Mouse (Mus musculus) MN1 (cell line): ENCODE measurements around the gene Tsc22d3.
A peak's percentile ranks its signal among the peaks of the same experiment; 100 is the strongest.
"Not testable (repeated sequence)": the region's sequence is repeated elsewhere in the genome, so short reads cannot be mapped to it uniquely, and the experiment has no call there.

Source experiments
- DNase-seq: peaks from one replicate; pipeline ENCODE4 v3.0.0-alpha.2; 2016; ENCODE audit warnings: low spot score

Gene Tsc22d3

DNA sequence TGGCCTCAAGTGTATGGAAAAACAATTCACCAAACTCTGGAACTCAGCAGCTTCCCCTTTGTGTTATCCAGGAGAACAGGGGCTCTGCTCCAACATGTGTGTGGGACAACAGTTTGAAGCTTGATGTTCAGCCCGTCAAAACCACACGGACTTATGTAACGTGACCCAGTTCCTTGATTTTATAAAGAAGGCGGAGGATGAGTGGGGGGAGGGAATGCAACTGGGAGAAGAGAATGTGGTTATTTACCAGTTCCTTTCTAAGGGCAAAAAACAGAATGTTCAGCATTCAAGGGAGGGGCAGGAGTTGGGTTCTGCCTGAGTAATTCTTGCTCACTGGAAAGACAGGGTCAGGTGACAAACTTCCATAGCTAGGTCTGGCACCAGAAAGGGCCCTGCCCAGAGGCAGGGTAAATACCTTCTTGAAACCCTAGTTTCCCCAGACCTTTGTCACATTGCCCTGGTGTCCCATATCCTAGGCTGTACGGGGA, 71.3 kb downstream of the Tsc22d3 start:
- DNase-seq, result no peak

DNA sequence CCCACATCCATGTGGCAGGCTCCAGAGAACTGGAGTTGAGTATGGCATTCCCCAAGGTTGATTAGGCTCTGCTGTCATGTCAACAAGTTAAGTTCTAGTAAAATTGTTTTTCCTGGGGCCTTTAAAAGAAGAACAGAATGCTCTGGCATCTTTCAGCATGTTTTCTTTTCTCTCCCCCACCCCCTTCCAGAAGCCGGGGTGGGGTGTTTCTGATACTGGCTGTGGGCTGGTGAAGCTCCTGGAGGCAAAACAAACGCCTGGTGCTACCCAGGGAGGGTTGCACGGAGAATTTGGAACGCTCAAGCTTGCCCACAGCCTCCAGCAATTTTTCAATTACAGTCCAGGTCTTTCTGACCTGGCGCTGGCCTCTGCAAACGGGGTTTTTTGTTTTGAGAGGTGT, 73.2 kb downstream of the Tsc22d3 start:
- no peak for DNase-seq

DNA sequence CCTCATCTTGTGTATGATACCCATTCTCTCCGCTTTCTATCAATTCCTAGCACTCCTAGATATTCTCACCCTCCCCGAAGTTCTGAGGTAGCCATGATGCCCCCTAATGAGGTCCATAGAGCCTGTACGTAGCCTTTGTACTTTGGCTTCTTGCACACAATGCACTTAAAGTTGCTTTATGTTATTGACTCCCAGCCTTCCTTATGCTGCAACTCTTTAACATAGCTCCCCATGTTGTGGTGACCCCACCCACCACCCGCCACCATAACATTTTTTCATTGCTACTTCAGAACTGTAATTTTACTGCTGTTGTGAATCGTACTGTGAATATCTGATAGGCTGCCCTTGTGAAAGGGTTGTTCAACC, 74.2 kb downstream of the Tsc22d3 start:
- DNase-seq, result no peak

DNA sequence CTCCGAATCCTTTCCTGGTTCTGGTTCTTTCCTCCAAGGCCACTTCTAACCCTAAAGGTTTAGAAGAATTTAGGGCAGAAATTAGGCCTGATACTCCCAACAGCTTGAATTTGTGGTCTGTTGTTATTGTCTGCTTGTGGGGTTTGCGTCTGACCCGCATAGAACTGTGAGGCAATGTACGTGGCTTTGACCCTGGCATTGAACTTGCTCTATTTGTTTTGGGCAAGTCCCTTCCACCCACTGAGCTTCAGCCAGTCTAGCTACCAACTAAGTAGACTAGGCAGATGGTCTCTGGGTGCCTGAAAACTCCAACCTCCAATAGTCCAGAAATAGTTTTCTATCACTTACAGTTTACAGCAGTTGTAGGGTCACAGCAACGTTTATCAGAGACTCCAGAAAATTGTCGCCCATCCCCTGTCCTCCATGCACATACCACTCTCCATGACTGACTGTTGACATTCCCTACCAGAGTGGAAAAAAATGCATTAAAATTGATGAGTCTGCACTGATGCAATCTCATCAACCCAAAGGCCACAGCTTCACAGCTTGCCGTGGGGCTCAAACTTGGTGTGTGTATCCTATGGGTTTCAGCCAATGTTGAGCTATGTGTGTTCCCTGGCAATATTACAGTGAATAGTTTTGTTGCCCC, 74.7 kb downstream of the Tsc22d3 start:
- no peak for DNase-seq

DNA sequence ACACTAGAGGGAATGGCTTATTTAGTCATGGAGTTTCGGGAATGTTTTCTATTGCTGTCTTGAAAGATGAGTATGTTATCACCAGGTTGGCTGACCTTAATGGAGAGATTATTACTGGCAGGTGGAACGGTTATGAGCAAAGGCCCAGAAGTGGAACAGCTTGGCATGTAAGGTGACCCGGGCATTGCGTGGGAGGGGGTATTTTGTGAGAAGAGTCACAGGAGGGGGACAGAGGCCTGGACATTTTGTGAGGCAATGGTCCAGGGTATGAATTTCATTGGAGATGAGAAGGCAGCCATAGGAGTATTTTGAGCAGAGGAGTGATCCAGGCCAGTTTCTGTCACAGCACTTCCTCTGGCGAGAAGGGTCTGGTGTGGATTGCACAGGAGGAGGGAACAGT, 76.2 kb downstream of the Tsc22d3 start:
- DNase-seq, result no peak

DNA sequence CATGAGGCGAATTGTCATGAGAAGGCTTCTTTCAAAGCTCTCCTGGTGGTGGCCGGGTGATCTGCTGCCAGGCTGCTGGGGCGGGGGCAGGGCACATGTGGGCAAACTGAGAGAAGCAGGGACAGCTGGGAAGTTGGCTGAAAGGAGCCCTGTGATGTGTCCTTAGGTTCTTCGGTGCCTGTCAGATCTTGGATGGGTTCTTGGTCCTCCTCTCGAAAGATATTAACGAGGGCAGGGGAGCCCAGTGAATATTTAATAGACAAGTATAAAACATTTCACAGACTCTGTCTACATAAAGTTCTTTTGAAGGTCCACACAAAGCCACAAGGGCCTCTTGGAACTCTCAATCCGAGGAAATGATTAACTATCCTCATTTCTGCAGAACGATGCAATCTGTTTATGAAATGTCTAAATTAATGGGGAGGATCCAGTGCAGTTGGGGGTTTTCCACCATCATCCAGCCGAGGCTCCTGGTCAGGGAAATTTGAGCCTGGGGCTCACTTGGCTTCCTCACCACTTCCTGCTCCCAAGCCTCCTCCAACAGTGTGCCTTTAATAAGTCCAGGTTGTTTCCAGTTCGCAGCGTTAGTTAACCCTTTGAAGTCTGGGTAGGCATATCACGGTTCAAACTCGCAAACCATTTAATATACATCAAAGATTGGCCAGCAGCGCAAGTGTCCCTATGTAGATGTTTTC, 78.2 kb downstream of the Tsc22d3 start:
- no peak for DNase-seq

DNA sequence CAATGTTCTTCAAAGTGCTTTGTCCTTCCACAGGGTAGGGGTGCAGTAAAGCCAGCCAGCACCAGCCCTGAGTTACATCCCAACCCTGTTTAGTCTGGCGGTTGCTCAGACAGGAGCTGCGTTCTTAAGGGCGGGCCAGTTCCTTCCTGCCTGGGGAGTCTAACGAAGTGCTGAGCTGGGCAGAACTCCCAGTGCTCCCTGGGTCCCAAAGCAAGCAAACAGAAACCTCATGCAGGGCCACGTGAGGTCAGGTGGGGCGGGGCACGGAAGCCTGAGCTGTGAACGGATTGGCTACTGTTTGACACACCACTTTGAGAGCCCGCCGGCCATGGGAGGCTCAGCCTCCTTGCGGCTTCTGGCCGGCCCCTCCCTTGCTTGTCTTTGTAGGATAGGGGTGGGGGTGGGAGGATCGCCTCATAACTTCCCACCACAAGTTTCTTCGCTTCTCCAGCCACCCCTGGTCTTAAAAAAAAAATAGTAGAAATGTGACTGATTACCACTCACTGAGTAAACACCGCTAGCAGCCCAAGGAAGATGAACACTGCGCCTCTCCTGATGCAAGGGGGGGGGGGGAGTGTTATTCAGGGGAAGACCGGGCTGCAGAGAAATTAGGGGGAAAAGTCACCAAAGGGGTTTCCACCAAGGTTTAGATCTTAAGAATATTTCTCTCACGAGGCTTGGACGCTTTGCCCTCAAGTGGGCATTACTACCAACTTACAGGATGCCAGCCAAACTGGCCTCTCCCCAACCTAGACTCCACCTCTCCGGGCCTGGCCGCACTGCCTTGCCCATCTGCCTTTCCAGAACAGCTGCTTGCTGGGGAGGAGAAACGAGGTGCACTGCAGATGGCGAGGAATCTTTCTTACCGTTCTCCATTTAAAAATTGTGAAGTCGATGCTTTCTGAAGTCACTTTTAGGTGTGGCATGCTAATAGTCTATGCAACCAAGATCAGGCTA, 80.0 kb downstream of the Tsc22d3 start:
- DNase-seq, result peak; percentile 83

DNA sequence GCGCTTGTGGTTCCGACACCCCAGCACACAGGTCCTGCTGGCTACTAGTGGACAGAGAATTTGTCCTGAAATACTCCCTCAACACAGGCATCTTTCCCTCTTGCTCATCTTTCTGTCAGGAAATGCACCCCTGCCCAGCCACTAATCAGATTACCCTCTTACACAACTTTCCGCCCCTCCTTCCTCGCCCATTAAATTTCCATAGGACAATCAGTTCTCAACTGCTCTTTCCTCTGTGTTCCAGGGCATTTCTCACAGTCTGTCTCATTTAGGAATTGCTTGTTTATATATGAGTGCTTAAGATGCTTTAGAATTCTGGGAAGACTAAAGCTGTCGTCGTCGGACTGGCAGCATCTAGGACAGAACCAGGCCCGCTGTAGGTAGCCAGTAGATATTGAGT, 82.1 kb downstream of the Tsc22d3 start:
- no peak for DNase-seq

DNA sequence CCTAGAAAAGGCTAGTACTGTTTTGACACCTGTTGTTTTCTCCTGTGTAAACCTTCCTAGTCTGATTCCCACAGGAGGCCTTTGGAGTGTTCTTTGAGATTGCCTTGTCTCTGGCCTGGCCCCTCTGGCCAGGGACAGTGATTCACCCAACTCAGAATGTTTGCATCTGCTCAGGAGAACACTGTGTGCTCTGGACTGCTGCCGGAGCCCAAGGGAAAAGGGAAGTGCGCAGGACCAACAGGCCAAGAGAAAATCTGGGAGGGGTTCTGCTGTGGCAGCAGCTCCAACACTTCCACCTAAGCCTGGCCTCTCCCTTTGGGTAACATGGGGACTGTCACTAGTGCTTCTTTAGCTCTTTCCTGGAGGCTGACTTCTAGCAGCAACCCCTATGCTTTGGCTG, 87.1 kb downstream of the Tsc22d3 start:
- DNase-seq, result no peak

DNA sequence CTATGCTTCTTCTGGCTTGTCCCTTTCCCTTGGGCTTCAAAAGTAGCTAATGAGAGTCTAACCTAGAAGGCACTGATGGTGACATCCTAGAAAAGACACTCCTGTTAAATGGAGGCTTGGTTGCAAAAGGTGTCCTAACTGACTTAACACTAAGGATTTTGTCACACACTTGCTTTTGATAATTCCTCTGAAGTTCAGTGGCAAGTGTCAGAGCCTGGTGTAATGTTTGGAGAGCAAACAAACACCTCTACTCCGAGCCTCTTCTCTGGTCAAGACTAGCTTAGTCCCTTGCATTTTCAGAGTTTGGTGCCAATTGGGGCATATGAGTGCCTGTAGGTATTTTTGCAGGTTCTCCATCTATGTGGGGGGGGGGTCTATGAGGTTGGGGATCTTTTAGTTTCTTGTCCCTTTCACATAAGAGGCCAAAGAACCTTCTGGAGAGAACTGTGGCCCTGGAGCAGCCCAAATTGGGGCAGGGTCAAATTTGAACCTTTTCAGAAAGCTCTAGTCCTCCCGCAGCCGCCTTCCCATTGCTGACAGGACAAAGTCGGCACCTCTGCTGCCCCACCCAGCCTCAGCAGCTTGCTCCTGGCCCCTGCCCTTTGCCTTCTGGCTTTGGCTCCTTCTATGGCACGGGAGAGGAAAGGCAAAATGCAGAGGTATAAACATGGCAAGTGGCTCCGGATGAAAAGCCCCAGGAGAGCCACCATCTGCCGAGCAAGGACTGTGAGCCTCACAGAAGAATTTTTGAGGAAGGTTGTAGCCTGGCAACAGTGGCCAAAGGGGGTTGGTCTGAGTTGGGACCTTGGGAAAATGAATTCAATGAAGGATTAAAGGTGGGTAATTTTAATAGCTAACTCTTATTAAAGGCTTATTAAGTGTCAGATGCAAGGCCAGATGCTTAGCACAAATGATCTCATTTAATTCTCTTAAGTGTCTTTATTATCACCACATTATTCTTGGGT, 88.5 kb downstream of the Tsc22d3 start:
- no peak for DNase-seq

DNA sequence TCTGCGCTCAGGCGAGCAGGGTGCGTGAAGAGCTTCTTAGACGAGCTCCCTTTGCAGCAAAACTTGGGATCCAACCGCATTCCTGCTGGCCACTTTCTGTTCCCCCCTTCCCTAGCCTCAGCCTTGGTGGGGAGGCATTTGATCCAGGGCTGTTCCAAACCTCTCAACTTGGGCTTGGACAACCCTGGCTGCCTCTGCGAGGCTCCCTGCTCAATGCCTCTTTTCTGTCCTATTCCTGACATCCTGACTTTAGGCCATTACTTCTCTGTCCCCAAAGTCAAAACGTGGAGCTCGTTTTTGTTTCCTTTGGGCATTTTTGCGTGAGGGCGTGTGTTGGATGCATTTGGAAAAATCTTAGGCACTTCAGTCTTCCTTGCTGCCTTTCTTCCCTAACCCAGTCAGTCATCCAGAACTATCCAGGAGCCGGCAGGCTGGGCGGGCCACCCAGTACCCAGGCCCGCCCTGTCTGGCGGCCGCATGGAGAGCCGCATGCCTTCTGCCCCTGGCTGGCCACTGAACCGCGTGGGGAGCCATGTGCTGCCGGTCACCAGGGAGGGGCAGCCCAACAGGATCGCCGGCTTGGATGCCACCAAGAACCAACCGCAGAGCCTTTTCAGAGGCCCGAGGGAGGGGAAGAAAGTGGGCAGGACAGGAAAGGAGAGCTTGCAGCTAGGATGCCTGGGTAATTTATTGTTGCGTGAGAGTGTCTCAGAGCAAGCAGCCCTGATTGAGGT, 89.6 kb downstream of the Tsc22d3 start:
- peak; percentile 75 for DNase-seq

DNA sequence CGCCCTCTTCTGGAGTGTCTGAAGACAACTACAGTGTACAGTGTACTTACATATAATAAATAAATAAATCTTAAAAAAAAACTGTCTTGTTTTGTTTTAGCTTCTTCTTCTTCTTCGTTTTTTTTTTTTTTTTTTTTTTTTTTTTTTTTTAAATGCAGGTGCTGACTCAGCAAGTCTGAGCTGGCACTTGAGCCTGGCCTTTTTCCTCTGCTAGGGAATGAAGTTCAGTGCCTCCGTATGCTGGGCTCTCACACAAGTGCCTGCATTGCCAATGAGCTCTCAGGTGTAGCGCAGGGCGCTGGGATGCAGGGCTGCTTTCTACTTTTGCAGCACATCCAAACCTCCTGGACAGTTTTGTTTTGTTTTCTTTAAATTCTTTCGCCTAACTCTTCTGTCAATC, 90.6 kb downstream of the Tsc22d3 start:
- DNase-seq, result peak; percentile 6

DNA sequence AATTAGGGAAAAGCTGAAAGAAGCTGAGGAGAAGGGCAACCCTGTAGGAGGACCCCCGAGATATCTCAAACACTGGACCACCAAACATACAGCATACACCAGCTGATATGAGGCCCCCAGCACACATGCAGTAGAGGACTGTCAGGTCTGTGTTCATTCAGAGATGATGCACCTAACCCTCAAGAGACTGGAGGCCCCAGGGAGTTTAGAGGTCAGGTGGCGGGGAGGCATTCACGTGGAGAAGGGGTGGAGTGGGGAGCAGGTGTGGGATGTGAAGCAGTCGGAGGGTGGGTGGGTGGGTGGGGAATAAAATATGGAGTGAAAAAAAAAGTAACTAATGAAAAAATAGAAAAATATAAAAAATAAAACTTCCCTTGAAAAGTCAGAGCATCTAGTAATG, 91.7 kb downstream of the Tsc22d3 start:
- not testable (repeated sequence) for DNase-seq

DNA sequence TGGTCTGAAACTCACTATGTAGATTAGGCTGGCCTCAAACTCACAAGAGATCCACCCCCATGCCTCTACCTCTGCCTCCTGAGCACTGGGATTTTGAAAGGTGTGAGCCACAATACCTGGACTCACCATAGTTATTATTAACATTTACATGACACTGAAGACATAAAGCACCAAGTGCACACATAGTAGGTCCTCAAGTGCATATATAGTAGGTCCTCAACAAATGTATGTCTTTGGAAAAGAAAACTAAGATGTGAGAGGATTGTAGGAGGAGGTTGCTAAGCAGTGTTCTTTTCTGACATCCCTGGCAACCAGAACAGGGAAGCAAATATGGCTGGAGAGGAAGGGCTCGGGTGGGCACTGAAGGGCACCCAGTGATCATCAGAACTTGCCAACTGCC, 93.1 kb downstream of the Tsc22d3 start:
- no peak for DNase-seq

DNA sequence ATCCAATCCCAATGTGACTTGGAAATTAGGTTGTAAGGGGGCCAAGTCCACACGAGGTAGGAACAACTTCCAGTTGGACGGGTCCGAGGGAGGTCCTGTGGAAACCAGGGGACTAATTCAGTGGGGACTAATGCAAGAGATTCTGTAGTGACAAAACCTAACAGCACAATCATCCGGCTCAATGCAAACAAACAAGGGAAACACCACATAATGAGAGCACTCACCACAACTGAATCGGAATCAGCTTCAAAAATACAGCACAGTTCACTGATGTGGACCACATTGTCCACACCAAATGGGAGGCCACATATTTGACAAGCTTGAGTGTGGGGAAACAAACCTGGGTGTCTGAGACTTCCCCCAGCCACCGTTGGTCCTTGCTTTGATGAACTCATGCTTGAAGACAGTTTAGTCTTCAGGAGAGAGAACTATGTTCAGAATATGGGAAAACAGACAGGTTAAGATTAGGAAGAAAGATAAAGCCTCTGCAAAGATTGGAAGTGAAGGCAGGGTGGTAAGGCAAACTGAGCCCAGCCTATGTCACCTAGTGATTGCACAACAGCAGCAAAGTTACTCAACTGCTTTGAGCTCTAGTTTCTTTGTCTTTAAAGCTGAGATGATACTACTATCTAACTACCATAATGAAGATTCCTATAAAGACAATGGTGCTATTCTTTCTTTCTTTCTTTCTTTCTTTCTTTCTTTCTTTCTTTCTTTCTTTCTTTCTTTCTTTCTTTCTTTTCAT, 93.9 kb downstream of the Tsc22d3 start:
- DNase-seq, result no peak

DNA sequence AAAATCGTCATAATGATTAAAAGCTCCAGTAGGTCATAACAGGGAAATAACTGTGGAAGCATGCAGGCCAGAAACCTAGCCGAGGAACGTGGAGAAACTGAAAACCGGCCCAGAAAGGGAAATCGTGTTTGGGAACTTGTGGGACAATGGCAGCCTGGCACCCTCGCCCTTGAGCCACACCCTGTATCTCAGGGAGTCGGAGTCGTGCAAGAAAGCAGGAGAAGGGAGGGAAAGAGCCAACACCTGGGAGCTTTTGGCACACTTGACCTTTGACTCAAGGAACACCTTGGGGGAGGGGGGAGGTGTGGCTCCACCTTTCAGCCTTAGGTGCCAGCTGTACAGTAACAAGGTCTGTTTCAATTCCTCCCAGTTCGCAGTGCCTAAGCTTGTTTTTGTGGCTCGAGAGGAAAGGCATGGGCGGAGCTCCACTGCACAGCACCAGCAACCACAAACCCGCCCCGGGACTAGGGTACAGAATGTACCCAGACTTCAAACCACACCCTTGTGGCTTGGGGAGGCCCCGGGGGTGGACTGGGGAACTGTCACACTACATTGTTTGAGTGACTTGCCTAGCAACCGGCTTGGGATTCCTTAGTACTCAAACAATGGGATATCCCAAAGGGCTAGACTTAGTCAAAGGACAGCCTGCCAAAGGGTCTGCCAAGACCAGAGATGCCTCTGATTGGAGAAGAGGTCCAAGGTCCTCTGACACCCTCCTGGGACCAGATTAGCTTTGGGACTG, 94.8 kb downstream of the Tsc22d3 start:
- DNase-seq, result no peak

DNA sequence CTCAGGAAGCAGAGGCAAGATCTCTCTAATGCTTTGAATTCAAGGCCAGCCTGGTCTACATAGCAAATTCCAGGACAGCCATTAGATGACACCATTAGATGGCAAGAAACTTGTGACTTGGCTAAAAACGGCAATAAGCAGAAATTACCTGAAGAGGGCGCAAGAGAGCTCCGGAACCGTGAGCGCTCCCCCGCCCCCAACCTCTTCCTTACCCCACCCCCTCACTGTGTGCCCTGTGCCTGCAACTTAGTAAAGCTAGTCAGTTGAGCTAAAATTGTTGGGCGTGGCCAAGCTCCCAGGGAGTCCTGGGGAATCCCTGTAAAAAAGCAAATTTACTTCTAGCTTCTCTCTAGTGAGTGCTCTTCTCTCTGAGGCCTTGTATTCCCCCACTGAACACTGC, 96.6 kb downstream of the Tsc22d3 start:
- peak; percentile 63 for DNase-seq

DNA sequence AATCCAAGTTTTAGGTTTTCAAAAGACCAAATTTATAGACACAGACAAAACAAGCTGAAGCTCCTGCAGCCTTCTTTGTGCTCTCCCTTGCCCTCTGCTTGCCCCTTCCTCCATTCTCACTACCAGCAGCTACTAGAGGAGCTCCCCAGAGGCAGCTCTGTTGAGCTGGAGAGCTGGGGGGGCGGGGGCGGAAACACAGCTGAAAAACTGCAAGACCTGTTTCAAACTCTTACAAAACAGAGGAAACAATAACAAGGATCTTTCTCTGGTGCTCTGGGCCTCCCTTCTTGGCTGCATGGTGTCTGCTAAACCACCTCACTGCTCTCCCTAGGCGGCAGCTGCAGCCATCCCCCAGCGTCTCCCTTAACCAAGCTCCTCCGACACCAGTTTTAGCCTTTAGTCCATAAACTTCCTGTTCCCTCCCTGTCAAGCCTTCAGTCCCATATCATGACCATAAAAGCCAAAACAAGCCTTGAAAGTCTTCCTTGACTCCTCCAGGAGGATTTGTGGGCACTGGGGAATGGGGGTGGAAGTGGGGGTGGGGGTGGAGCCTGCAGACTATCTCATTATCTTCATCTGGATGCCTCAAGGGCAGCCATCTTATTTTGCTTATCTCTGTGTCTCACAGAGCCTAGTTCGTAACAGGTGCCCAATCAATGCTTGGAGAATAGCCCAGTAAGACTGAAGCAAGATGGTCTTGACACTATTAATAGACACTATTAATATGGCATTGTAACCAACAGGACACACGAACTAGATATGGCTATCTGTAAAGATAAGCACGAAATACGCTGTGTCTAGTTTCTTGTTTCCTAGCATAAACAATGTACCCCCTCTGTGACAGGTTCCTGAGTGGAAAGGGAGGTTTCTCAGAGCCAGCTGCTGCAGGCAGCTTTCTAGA, 98.8 kb downstream of the Tsc22d3 start:
- no peak for DNase-seq
